ENCODE assay signal across 28 mouse cellular contexts in the genomic region with DNA sequence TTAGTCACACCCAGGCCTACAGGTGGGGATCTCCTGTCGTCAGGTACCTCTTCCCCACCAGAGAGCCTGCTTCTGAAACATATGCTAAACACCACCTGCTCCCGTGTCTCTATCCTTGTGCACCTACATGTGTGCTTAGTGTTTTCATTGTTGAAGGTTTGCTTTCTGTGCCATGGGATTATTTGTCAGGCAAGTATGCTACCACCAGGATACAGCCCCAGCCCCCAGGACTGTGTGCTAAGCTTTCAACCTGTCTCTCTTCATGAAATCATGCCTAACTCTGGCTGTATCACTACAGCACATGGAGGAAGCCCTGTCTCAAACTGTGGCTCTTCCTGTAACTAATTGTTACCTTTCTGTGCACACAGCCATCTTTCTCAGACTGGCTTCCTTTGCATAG.
"Had no signal": no experiment of that assay in that cellular context is flagged by ENCODE, and none has a peak within 500 bp of the region (broad histone marks: within the 10 kb centered on the region; RNA-seq: fewer than 3 reads in every experiment).

No protein-coding gene starts in this region.

- H3K9me3 ChIP-seq: embryonic facial prominence, embryonic 10.5 days; embryonic facial prominence, embryonic 12.5 days; embryonic facial prominence, embryonic 13.5 days; embryonic facial prominence, embryonic 15.5 days; forebrain, embryonic 10.5 days; forebrain, embryonic 12.5 days; forebrain, embryonic 13.5 days; forebrain, embryonic 15.5 days had no signal

- H3K4me2 ChIP-seq: embryonic facial prominence, embryonic 12.5 days; embryonic facial prominence, embryonic 13.5 days; embryonic facial prominence, embryonic 15.5 days; forebrain, embryonic 12.5 days; forebrain, embryonic 13.5 days; forebrain, embryonic 15.5 days had no signal

- ATAC-seq: forebrain, embryonic 13.5 days; forebrain, embryonic 14.5 days; forebrain, embryonic 15.5 days; forebrain, embryonic 16.5 days; forebrain, postnatal 0 days had no signal

- H3K4me3 ChIP-seq: embryonic facial prominence, embryonic 10.5 days; embryonic facial prominence, embryonic 12.5 days; embryonic facial prominence, embryonic 13.5 days; embryonic facial prominence, embryonic 15.5 days; erythroblast, embryonic 14.5 days; forebrain, embryonic 10.5 days; forebrain, embryonic 12.5 days; forebrain, embryonic 13.5 days; forebrain, embryonic 15.5 days; gastrocnemius, adult 2 months; heart, adult 2 months had no signal

- H3K4me1 ChIP-seq: embryonic facial prominence, embryonic 10.5 days; embryonic facial prominence, embryonic 12.5 days; embryonic facial prominence, embryonic 15.5 days had no signal

- H3K27me3 ChIP-seq: embryonic facial prominence, embryonic 12.5 days; embryonic facial prominence, embryonic 13.5 days; embryonic facial prominence, embryonic 15.5 days; forebrain, embryonic 12.5 days; forebrain, embryonic 13.5 days; forebrain, embryonic 15.5 days had no signal

- H3K9ac ChIP-seq: embryonic facial prominence, embryonic 12.5 days; embryonic facial prominence, embryonic 13.5 days; embryonic facial prominence, embryonic 15.5 days; forebrain, embryonic 12.5 days; forebrain, embryonic 13.5 days; forebrain, embryonic 15.5 days; forebrain, postnatal 0 days had no signal

- H3K36me3 ChIP-seq: embryonic facial prominence, embryonic 10.5 days; embryonic facial prominence, embryonic 12.5 days; embryonic facial prominence, embryonic 13.5 days; embryonic facial prominence, embryonic 15.5 days; forebrain, embryonic 10.5 days; forebrain, embryonic 12.5 days; forebrain, embryonic 15.5 days had no signal

- H3K27ac ChIP-seq: embryonic facial prominence, embryonic 10.5 days; embryonic facial prominence, embryonic 12.5 days; embryonic facial prominence, embryonic 13.5 days; embryonic facial prominence, embryonic 15.5 days; forebrain, embryonic 10.5 days; forebrain, embryonic 12.5 days; forebrain, embryonic 13.5 days; forebrain, embryonic 15.5 days; gastrocnemius, adult 2 months; heart, adult 2 months had no signal

- DNase-seq: cerebellum, adult 2 months; cerebellum, adult 8-10 months; cerebellum, adult 9-10 months; cerebellum, adult 9-11 months; cerebellum, postnatal 10 days; cerebellum, postnatal 14 days; cerebellum, postnatal 25 days; cerebellum, postnatal 36 days; embryo, embryonic 11 days; forebrain, postnatal 0 days; gastrocnemius, adult 2 months; gastrocnemius, postnatal 10 days; gastrocnemius, postnatal 14 days; gastrocnemius, postnatal 25 days; gastrocnemius, postnatal 36 days; heart, adult 18-20 months; heart, adult 2 months had no signal
